Mouse (Mus musculus) stomach, embryonic 14.5 days (tissue): ENCODE results near the gene Pgm5. TPM values are rescaled to one million over a fixed set of nuclear protein-coding genes. Genes with fewer than 3 reads are reported as not detected.

ENCODE experiments used
- ATAC-seq: fragments of 200-750 bp; cut with Nextera tagmentation; 2 replicates; pipeline ENCODE4 v1.8.0; 2017; ENCODE audit warnings: low read depth, moderate TSS enrichment; ENCODE audit not compliant: insufficient number of reproducible peaks, insufficient read depth, low FRiP score
- H3K27ac ChIP-seq: fragments of 300-500 bp; sonication (generic); 2 replicates; pipeline ENCODE4 v1.5.1; 2014; ENCODE audit warnings: mild to moderate bottlenecking, low read length, moderate library complexity, mixed read lengths
- H3K27me3 ChIP-seq: fragments of 300-500 bp; sonication (generic); 2 replicates; pipeline ENCODE4 v1.6.1; 2014; ENCODE audit warnings: low read length, control low read depth, mixed read lengths; ENCODE audit not compliant: control insufficient read depth, insufficient read depth
- H3K36me3 ChIP-seq: fragments of 300-500 bp; sonication (generic); 2 replicates; pipeline ENCODE4 v1.6.1; 2014; ENCODE audit warnings: mild to moderate bottlenecking, control low read depth, low read length, moderate library complexity, mixed read lengths; ENCODE audit not compliant: control insufficient read depth, insufficient read depth
- H3K4me1 ChIP-seq: fragments of 300-500 bp; sonication (generic); 2 replicates; pipeline ENCODE4 v1.6.1; 2014; ENCODE audit warnings: low read length, control low read depth, mixed read lengths; ENCODE audit not compliant: control insufficient read depth, insufficient read depth
- H3K4me2 ChIP-seq: fragments of 300-500 bp; sonication (generic); replicated peaks from 2 replicates; pipeline ENCODE4 v1.6.1; 2014; ENCODE audit warnings: low read depth, low read length, control low read depth
- H3K4me3 ChIP-seq: fragments of 300-500 bp; sonication (generic); 2 replicates; pipeline ENCODE4 v1.5.1; 2014; ENCODE audit warnings: low read depth, low read length, control low read depth
- H3K9ac ChIP-seq: fragments of 300-500 bp; sonication (generic); replicated peaks from 2 replicates; pipeline ENCODE4 v1.6.1; 2014; ENCODE audit warnings: low read depth, mild to moderate bottlenecking, control low read depth, low read length, moderate library complexity, mixed read lengths
- H3K9me3 ChIP-seq: fragments of 300-500 bp; sonication (generic); 2 replicates; pipeline ENCODE4 v1.6.1; 2016; ENCODE audit warnings: low read depth, low read length, control low read depth; ENCODE audit not compliant: control insufficient read depth
- WGBS: fragments of 180-500 bp; shearing (Covaris S2); extraction: QIAGEN DNeasy Blood & Tissue Kit; methylation state at CpG from one replicate; pipeline ENCODE4 v1.1.7; 2014; 5-methylcytosine and 5-hydroxymethylcytosine counted together
- polyA plus RNA-seq: library from polyadenylated mRNA; unstranded; fragments of >200 nt; fragmentation: Nextera tagmentation; extraction: Ambion mirVana; gene quantifications from 2 replicates; pipeline ENCODE4 v1.2.1, GENCODE M21; 2014

Gene Pgm5
- polyA plus RNA-seq, 1 experiment from 2014 or later: 20.3 TPM

DNA sequence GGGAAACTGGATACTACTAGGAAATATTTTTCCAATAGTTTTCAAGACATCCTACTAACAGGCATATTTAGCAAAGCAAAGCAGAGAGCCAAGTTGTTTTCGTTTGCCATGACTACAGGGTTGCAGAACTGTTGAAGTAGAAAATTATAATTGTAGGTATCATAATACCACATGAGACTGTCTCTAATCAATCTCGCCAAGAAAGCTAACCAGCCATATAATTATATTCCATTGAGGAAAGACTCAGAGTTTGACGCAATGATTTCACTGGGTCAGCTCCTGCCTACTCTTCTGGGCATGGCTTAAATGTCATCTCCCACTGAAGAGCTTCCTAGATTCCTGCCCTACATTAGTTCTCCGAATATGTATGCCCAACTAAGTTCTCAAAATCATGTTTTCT lies 142.2 kb downstream of the Pgm5 start:
- H3K36me3 ChIP-seq: peaks cover 2% of the 10 kb centered on the region; the same call in 1 of the 2 replicates
- ATAC-seq: no peak
- H3K27me3 ChIP-seq: no peaks in the 10 kb centered on the region
- no peak overlapping the region for H3K4me2 ChIP-seq
- no peak overlapping the region for H3K4me3 ChIP-seq
- no peaks in the 10 kb centered on the region for H3K9me3 ChIP-seq
- H3K4me1 ChIP-seq: no peaks in the 10 kb centered on the region
- H3K9ac ChIP-seq: no peak overlapping the region
- WGBS: 87% methylated on average over 4 of the region's 4 CpGs
- H3K27ac ChIP-seq: no peak overlapping the region

DNA sequence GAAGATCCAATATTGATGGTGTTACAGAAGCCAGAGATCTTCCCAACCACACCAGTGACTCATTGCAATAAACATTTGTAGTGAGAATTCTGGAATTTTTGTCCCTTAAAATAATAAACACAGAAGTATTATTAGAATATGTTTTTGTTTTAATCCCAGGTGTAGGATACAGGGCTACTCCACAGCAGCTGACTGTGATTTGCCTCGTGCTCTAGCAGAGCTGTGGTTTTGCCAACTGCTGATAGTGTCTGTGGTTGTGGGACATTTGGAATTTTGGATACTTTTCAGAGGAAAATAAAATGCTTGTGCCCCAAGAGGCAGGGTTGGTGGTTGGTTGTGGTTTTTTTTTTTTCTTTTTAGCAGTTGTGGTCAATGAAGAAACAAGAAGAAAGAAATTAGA lies 143.6 kb downstream of the Pgm5 start:
- Histone ChIP-seq H3K4me1 (no peaks in the 10 kb centered on the region), H3K36me3 (peaks cover 2% of the 10 kb centered on the region; the same call in 1 of the 2 replicates), H3K27me3 (no peaks in the 10 kb centered on the region), H3K27ac (no peak overlapping the region), H3K9me3 (no peaks in the 10 kb centered on the region), H3K4me2 (no peak overlapping the region), H3K4me3 (no peak overlapping the region), H3K9ac (no peak overlapping the region)
- no peak for ATAC-seq
- WGBS: 69% methylated on average over 1 of the region's 1 CpGs

DNA sequence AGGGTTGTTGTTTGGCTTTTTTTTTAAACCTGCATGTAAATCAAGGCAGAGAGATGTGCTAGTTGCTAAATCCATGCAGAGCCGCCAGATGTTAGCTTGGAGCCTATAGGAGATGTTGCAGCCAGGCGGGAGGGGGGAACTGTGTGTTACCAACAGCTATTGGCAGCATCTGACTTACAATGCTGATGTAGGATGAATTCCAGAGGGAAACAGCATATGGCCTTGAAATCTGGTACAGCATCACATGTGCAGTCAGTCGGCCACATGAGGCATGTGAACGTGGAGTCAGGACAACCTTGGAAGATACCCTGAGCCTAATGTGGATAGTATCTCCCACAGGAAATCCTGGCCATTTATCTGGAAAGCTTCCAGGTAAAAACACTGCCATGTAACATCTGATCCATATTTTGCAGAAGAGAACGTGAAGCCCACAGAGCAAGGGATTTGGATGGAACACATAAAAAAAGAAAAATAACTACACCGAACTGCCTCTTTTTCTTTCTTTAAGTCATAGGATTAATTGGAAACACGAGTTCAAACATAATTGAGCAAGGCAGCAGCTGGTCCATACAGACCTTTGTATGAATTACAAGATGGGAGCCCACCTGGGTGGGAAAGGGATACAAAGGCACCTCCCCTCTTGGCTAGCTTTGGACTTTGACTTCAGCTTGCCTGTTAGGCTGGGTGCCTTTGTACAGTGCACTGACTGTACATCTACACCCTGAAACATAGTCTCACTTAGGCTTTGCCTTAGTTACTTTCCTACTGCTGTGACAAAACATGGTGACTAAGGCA lies 145.2 kb downstream of the Pgm5 start:
- Histone ChIP-seq H3K4me3 (no peak overlapping the region), H3K36me3 (peaks cover 2% of the 10 kb centered on the region; the same call in 1 of the 2 replicates), H3K9ac (no peak overlapping the region), H3K9me3 (no peaks in the 10 kb centered on the region), H3K4me1 (no peaks in the 10 kb centered on the region), H3K27me3 (no peaks in the 10 kb centered on the region), H3K27ac (no peak overlapping the region), H3K4me2 (no peak overlapping the region)
- WGBS: 65% methylated on average over 7 of the region's 7 CpGs
- ATAC-seq: no peak

DNA sequence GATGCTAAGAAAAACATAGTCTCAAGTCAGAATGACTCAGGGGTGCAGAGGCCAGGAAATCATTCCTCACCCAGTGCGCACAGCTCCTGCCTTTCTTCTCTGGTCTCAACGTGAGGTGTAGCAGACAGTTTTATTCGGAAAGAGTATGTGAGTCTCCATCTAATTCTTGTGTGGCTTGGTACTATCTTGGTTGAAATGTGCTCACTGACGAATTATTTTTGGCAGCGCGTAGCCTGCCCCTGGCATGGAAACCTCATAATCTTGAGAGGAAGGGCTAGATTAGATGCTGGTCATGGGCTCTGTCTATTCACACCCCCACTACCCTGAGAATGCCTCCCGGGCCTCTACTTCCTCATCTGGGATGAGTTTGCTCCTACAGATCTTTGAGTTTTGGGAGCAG lies 153.6 kb downstream of the Pgm5 start:
- Histone ChIP-seq H3K4me3 (no peak overlapping the region), H3K4me2 (no peak overlapping the region), H3K27ac (no peak overlapping the region), H3K9me3 (no peaks in the 10 kb centered on the region), H3K36me3 (no peaks in the 10 kb centered on the region; the same call in 1 of the 2 replicates), H3K27me3 (no peaks in the 10 kb centered on the region), H3K4me1 (peaks cover 15% of the 10 kb centered on the region; the same call in 1 of the 2 replicates), H3K9ac (no peak overlapping the region)
- no peak for ATAC-seq
- 76% methylated on average over 7 of the region's 7 CpGs for WGBS

DNA sequence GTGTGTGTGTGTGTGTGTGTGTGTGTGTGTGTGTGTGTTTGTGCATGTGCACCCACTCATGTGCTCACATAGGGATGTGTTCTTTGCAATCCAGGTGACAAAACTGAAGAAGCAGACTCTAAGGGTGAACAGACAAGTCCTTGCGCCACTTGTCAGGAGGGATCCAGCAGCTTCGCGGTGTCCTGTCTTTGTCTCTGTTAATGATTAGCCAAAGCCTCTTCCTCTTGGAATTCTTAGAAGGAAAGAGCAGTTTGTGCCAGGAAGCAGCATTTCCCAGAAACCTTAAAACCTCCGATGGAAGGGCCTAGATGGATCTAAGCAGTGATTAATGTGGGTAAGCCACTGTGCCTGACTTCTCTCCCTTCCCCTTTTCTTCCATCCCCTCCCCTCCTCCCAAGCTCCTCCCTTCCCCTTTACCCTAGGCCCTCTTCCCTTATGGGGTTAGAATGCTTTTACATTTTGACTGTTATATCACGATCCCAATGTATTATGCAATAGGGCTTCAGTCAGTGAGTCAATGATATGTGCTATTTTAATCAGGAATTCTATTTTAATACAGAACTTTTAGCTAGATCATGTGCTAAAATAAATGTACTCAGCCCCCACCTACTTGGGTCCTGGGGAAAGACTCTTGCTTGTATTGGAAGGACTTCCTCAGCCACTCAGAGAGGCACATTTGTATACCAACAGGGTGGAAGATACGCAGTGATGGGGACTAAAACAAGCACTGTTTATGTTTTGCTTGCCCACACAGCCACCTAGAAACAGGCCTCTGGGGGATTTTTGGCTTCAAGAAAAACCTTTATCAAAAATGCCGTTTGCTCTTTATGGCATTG lies 154.4 kb downstream of the Pgm5 start:
- WGBS: 50% methylated on average over 7 of the region's 7 CpGs
- H3K36me3 ChIP-seq: no peaks in the 10 kb centered on the region; the same call in 1 of the 2 replicates
- H3K4me1 ChIP-seq: peaks cover 21% of the 10 kb centered on the region; the same call in 1 of the 2 replicates
- no peak overlapping the region for H3K4me3 ChIP-seq
- no peak overlapping the region for H3K9ac ChIP-seq
- no peak for ATAC-seq
- H3K27me3 ChIP-seq: no peaks in the 10 kb centered on the region
- no peak overlapping the region for H3K4me2 ChIP-seq
- no peaks in the 10 kb centered on the region for H3K9me3 ChIP-seq
- no peak overlapping the region for H3K27ac ChIP-seq

DNA sequence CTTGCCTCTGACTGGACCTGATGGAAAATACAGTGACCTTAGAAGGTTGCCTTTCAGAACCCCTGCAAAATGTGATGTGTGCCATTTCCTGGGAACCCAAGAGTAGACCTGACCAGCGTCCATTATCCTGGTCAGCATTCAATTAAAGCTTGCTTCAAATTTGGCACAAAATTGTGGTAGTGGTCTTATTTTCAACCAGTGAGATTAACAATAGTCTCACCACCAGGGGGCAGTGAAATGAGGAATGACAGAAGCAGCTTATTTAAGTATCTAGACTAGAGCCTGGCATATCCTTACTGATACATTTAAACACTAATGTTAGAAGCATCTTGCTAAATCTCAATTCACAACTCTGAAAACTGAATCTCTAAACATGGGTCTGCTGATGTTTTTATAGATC lies 156.3 kb downstream of the Pgm5 start:
- Histone ChIP-seq H3K9me3 (no peaks in the 10 kb centered on the region), H3K4me2 (no peak overlapping the region), H3K4me1 (peaks cover 21% of the 10 kb centered on the region; the same call in 1 of the 2 replicates), H3K9ac (no peak overlapping the region), H3K27ac (peak overlapping the region; percentile 33; the same call in 1 of the 2 replicates), H3K4me3 (no peak overlapping the region), H3K27me3 (no peaks in the 10 kb centered on the region), H3K36me3 (no peaks in the 10 kb centered on the region; the same call in 1 of the 2 replicates)
- ATAC-seq: no peak
- WGBS: 70% methylated on average over 1 of the region's 1 CpGs

DNA sequence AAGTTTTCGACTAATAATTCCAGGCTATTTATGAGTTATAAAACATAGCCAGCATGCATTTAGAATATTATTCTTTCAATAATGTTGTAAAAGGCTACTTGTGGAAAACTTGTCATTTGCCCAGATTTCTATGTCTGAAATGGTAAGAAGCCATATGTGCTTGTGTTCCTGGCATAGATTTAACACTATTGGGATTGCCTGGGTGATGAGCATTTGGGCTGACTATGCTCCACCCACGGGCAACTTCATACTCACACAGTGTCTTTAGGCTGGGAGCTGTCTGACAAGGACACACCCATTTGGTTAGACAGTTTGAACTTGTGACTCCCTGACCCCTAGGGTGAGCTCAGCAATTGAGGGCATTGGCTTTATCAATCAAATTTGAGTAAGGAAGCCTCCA lies 157.3 kb downstream of the Pgm5 start:
- H3K9me3 ChIP-seq: no peaks in the 10 kb centered on the region
- no peak overlapping the region for H3K9ac ChIP-seq
- H3K4me3 ChIP-seq: no peak overlapping the region
- no peak for ATAC-seq
- 69% methylated on average over 2 of the region's 2 CpGs for WGBS
- no peaks in the 10 kb centered on the region; the same call in 1 of the 2 replicates for H3K36me3 ChIP-seq
- H3K4me1 ChIP-seq: peaks cover 21% of the 10 kb centered on the region; the same call in 1 of the 2 replicates
- H3K27me3 ChIP-seq: no peaks in the 10 kb centered on the region
- peak overlapping the region; percentile 63; the same call in 1 of the 2 replicates for H3K27ac ChIP-seq
- no peak overlapping the region for H3K4me2 ChIP-seq

DNA sequence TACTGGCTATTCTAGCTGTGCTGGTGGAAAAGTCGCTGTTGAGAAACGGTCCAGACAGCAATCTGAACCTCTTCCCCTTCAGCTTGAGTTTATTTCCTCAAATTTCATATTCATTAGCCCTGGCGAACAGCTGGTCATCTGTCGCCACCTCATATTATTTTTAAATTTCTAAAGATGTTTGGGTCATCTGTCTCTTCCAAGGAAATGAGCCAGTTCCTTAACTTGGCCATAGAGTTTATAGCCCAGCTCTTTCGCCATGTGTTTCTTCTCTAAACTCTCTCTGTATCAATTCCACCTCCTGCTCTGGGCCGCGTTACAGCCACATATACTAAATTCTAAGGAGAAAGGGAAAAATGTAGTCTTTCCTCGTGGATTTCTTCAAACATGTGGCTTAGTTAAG lies 158.0 kb downstream of the Pgm5 start:
- 41% methylated on average over 8 of the region's 8 CpGs for WGBS
- H3K36me3 ChIP-seq: no peaks in the 10 kb centered on the region
- no peaks in the 10 kb centered on the region for H3K9me3 ChIP-seq
- no peak overlapping the region for H3K9ac ChIP-seq
- ATAC-seq: no peak
- peaks cover 24% of the 10 kb centered on the region; the same call in 1 of the 2 replicates for H3K4me1 ChIP-seq
- H3K4me3 ChIP-seq: no peak overlapping the region
- no peaks in the 10 kb centered on the region for H3K27me3 ChIP-seq
- H3K4me2 ChIP-seq: no peak overlapping the region
- peak overlapping the region; percentile 39; the same call in 1 of the 2 replicates for H3K27ac ChIP-seq
